Mouse (Mus musculus) frontal cortex, postnatal 36 days (tissue): ENCODE data around the gene Rapgef5.

ENCODE experiments used
- DNase-seq, 2 experiments: peaks; one replicate each; pipeline ENCODE4 v3.0.0; 2022; ENCODE audit warnings: low spot score in 2 of 2

Rapgef5 gene

DNA sequence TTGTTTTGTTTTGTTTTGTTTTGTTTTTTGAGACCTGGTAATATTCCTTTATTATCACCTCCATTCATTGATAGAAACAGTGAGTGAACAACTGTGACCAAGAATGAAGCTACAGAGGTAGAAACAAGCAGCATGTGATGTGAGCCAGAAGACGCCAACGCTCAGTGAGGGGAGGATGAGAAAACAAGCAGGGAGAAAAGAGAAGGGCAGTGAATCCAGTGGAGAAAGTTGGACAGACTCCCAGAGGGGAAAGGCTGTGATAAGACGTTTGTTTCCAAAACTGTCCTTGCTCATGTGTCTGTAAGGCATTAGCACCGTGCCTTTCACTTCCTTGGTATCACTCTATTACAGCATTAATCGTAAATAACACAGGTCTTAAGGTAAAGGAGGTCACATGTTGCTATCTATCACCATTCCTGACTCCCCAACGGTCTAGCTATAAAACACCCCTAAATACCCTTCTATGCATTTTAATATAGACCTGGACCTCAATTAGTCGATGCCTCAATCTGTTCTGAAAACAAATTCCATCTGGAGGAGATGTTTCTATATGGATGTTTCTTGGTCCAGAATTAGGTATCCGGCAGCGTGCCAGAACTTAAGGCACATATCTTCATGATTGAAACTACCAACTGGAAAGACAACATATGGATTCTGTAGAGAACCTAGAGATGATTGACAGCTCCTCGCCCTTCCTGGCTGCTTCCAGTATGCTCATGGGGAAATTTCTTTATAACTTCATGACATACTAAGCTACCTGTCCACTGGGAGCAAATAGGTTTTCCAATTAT, 153.5 kb downstream of the Rapgef5 start:
- peak in 1 of 2 experiments; percentile 57 for DNase-seq

DNA sequence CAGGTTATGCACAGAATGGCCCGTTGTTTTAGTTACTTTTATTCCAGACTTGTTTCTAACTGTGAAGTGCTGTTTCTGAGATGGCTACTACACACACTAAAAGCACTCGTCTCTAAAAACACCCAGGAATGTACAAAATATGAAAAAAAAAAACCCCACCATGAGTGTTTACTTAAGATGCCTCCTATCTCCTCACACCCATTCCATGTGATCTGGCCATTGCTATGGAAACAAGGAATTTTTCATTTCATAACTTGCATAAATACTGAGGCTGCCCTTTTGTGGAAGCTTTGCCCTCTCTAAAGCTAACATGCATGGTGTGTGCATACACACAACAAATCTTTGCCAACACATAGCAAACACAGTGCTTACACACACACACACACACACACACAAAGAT, 156.9 kb downstream of the Rapgef5 start:
- no peak for DNase-seq

DNA sequence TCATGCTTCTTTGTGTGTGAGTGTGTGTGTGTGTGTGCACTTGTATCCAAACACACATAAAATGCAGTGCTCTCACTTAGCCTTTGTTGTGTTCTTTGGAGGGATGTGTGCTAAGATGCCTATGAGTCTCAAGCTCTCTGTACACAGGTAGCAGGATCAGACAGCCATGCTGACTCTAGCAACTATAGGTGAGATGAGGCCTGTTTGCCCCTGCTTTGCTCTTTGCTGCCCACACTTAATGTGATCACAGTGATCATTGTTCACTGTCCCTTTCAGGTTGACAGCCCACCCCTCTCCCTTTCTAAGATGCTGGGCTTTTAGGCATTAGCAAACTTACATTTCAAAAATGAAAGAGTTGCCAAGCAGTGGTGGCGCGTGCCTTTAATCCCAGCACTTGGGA, 158.2 kb downstream of the Rapgef5 start:
- no peak for DNase-seq

DNA sequence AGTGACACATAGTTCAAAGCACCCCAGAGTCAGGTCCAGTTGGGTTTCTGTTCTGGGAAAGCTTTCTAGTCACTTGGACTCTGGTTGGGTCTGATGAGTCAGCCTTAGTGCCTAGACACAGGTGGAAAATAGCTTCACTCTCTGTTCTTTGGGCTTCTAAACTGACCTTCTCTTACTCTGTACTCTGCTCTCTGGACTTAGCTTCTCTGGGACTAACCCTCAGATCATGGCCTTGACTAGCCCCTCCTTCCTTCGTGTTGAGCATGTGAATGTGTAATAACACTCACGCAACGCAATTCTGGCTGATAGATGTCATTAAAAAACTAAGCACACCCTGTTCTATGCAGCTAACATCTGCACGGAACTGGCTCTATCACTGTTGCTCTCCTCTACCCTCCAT, 160.0 kb downstream of the Rapgef5 start:
- DNase-seq, result no peak

DNA sequence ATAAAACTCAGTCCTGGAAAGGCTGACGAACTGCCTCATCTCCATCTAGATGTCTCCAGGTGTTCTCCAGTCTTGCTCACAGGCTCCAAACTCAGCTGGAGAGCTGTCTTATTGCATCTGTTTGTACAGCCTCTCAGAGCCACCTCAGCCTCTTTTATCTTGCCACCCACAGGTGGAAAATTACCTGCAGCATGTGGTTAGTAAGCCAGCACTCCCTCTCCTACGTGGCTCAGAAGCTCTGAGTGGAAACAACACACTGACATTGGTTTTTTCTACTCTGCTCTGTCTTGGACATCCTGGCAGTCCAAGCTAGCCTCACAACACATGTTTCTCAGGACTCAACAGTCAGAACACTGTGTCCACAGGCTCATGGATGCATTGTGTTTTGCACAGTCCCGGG, 162.6 kb downstream of the Rapgef5 start:
- DNase-seq, result no peak

DNA sequence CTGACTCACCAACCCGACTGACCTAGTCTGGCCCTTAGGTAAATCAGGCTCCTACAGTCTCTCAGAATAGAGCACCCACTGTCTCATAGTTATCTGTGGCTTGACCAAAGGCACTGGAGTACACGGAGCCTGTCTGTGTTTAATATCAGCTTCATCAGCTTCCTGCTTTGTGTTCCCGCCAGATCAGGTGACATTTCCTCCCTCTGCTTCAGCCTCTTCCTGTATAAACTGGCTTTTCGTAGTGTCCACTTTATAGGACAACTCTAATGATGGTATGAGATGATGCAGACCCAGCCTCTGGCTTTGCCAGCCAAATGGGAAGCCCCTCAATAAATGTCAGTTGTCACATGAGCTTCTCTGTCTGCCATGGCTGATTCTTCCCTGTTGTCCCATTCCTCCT, 163.5 kb downstream of the Rapgef5 start:
- no peak for DNase-seq

DNA sequence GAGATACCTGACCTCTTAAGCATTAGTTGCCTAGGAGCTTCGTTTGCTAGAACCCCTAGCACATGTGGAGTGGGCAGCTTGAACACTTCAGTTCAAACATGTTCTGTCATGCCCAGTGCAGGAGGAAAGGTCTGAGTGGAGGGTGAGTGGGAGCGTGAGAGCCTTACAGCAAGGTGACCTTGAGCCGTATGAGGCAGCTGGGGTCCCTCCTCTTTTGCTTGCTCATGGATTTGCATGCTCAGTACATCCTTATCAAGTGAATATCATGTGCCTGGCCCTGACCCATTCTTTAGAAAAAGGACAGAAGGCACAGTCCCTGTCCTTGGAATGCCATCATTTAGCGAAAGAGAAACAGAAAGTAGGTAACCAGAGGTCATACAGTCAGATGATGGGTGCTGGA, 165.0 kb downstream of the Rapgef5 start:
- no peak for DNase-seq

DNA sequence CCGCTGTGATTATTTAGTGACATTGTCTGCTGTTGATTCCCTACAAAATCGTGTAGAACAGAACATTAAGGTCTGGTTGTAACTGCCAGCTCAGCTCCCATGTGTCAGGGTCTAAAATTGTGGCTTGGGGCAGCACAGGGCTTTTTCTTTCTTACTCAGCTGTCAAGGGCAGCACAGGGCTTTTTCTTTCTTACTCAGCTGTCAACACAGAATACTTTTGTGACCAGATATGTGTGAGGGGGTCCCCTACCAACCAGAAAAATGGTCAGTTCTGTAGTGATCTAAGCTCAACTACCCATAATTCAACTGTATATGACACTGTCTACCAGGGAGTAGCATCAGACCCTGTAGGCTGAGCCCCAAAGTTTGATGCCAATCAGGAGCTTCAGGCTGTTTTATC, 167.1 kb downstream of the Rapgef5 start:
- DNase-seq, result no peak

DNA sequence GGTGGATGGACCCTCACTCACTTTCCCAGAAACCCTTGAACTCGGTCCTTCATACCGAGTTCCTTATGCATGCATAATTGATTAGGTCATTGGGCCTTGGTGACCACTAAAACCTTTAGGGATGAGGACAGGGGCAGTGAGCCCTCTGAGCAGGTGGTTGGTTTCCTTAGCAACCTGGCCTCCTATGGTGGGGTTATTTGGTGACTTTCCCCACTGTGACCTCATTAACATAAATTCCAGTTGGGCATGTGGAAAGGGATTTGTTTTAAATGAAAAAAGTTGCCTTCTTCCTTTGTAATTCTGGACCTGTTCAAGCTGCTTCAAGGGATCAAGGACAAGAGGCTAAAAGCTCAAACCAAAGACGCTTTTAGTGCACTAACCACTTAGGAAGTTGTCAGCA, 167.7 kb downstream of the Rapgef5 start:
- DNase-seq, result no peak

DNA sequence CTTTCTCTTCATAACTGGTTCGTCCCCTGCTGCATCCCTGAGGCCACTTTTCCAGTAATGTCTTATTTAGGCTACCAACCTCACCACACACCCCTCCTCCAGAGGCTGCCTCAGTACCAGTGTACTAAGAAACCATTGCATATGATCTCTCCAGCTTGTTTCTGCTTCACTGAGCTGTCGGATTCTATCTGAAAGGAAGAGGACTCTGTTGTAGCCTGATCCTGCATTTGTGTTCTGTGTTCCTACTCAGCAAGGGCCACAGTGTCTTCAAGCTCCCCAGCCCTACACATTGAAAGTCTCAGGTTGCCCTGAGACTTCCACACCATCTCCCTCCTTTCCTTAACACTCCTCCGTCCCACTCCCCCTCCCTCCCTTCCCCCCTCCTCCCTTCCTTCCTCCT, 168.5 kb downstream of the Rapgef5 start:
- DNase-seq, result no peak

DNA sequence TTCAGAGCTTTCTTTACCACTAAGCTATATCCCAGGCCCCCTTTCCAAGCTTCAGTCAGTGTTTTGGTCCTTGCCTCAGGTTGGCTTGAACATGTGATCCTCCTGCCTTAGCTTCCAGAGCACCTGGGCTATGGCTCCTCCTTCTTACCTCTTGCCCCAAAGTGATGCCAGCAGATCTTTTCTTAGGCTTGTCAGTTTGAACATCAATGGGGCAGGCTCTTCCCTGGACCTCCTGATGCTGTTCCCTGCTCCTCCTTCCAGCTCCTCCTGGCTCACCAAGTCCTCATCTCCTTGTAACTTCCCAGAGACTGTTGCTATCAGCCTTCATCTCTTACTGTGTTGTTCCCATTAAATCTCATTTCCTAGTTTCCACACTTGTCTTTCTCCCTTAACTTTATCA, 169.1 kb downstream of the Rapgef5 start:
- no peak for DNase-seq

DNA sequence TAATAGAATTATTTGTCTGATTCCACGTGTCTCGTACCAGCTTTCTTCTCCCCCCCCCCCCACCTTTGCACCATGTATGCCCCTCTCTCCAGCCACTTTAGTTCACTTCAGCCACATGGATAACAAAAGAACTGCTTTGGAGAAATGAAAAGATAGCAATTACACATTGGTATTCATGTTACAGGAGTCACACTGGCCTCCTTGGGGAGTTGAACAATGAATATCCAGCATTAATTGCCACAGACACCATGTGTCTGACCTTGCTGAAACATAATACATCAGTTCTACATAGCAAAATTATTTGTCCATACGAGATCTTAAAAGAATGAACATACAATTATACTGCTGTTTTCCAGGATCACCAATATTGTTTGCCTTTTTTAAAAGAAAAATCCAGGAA, 170.5 kb downstream of the Rapgef5 start:
- DNase-seq, result no peak

DNA sequence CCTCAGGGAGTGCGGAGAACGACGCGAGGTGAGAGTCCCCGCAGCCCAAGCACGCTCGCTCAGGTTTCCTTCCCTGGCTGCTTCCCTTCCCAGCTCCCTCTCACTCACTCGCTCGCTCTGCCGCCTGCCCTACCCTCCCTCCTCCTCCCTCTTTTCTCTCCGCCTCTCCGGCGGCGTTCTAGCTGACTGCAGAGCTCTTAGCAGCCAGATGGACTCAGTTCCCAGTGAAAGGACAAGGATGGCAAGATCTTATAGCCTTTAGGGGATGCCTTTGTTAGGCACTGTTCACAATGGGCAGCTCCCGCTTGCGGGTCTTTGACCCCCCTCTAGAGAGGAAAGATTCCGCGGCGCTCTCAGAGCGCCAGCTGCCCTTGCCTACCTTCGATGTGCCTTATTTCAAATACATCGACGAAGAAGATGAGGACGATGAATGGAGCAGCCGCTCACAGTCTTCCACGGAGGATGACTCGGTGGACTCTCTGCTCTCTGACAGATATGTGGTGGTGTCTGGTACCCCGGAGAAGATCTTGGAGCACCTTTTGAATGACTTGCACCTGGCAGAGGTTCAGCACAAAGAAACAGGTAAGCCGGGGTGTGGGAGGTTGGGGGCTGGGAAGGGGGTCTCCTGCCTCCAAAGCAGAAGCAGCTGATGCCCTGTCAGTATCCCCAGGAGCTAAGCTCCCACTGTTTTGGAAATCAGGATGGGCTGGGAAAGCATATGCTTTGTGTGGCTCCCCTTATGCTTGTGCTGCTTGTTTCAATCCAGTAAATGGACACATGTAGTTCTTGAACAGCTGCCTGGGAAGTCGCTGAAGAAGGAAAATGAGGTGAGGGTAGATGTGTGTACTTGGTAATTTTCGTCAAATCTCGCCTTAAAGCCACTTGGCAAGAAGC, 172.6 kb downstream of the Rapgef5 start:
- peak; percentile 70 to 76 for DNase-seq

DNA sequence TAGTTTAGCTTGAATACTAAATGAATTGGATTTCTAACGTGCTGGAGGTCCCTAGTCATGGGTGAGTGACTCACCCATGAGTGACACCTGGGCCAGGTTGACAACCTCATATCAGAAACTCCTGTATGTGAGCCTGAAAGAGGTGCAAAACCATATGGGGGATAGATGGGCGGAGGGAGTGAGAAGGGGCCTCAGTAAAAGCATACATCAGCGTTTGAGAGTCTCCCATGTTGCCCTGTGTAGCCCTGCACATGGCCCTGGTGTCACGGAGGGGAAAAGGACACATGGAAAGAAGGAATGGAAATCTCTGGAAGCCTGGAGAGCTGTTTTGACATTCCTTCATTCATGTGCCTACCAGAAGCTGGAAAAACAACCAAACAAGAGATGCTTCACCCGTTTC, 175.1 kb downstream of the Rapgef5 start:
- no peak for DNase-seq

DNA sequence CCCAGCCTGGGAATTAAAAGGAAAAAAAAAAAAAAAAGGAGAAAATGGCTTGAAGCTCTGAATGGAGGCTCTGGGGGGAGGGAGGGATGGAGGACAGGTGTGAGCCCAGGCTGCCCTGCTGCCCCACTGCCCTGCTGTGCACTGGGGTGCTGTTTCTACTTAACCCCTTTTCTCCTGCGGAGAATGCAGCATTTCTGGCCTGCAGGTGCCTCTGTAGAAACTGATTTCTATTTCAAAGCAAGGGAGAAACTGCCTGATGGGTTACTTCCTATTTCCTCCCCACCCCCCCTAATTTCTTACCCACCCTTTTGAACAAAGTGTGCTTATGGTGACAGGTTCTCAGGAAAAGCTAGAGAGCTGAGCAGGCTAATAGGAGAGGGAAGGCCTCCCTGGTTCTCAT, 176.5 kb downstream of the Rapgef5 start:
- no peak for DNase-seq

DNA sequence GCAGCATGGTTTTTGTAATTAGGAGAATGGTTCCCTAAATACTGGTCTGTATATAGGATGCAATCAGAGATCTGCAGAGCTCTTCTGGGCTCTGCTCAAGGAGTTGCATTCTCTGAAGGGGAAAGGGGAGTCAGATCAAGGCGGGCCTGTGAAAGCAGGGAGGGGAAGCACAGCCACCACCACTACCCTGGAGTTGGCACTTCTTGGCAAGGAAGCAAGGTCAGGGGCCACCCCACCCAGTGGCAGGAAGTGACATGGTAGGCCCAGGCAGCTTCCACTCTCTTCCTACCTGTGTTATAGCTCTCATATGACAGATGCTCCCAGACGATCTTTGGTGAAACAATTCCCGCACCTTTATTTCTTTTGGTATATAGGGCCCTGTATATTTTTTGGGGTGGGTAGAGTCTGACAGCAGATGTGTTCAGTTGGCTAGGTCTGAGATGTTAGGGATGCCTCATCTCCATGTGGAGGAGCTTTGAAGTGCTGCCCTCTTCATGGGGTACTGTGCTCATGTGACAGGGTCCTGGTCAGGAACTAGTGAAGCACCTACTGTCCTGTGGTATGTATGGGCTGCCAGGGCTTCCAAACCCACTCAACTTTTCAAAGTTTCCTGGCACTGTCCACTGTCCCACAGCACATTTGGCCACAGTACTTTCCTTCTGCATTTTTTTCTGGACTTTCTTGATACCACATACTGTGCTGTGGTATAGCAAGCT, 183.8 kb downstream of the Rapgef5 start:
- DNase-seq, result no peak

DNA sequence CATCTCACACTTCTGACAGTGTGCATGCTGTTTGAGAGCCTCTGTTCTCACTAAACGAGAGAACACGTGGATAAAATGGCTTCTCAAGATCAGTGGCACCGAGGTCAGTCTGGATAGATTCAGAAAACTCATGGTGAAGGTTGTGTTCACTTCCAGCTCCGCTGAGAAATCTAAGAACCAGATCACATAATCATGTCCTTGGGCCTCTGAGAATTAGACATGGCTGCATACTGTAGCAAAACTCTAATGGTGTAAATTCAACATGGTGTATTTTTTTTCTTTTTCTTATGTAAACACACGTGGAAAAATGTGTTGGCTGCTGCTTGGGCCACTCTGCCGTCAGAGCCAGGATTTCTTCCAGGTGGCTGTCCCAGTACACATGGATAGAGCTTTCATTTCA, 184.6 kb downstream of the Rapgef5 start:
- DNase-seq, result no peak

DNA sequence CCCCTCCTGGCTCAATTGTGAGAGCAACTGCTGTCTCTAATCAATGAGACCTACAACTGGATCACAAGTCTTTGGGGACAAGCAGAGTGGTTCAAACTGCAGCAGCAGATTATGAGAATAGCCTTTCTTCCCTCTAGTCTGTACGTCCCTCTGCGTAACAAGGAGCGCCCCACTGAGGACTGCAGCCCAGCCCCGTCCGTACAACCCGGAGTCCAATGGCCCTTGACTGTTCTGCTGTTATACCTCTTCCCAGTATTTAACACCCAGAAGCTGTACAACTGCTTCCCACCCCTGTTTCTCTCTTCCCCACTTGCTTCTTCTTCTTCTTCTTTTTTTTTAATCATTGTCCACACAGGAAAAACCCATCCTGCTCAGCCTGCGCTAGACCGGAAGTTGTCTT, 186.0 kb downstream of the Rapgef5 start:
- no peak for DNase-seq

DNA sequence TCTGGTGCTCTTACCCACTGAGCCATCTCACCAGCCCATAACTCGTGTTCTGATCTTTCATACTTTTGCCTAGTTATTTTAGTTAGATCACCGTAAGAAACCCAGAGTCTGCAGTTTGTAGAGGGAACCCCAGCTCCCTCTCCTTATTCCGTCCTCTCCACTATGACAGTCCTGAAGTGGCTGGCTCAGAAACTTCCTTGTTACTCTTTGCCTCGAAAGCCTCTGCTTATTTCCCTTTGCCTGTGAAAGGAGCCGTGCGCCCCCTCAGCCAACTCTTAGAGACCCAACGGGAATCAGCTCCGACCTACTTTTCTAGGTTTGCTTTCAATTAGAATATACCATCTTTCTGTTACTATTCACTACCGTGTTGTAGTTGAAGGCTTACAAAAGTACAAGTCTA, 186.6 kb downstream of the Rapgef5 start:
- DNase-seq, result no peak

DNA sequence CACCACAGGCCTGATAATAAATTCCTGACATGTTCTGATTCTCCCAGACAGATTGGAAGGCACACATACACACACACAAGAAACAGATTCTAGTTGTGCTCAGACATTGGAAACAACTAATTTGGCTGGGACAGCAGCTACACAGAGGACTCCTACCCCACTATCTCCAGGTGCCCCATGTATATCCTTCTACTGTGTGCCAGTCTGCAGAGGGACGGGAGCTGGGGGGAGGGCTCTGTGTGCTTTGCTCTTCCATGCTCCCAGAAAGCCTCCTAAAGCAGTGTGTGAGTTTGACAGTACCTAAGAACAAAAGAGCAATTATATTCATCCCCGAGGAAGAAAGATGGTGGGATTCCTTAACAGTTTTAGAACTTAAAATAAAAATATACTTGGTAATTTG, 187.1 kb downstream of the Rapgef5 start:
- DNase-seq, result no peak

DNA sequence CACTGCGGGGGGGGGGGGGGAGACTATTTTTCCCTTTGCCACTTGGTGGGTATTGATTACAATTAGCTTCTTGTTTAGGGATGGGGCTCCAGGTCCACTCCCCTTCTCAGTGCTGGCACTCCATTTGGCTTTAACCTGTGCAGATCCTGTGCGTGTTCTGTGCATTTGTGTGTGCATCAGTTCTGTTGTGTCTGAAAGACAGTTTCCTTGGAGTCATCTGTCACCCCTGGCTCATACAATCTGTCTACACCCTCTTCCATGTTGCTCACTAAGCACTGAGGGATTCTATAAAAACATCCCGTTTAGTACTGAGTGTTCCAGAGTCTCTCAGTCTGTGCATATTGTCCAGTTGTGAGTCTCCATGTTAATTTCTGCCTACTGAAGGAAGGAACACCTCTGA, 189.0 kb downstream of the Rapgef5 start:
- no peak for DNase-seq

DNA sequence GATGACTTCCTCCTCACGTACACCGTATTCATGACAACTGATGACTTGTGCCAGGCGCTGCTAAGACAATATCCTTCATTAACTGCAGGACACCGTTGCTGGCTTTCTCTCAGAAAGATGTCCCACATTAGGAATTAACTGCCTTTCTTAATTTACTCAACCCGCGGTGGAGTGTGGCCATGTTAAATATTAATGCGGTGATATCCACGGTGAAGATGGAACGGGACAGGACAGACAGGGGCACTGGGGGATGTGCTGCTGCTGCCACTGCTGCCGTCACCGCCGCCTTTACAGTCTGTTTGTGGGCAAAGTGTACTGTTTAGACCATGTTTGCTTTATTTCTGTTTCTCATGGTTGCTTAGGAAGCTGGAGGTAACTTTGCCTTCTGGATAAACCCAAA, 193.0 kb downstream of the Rapgef5 start:
- no peak for DNase-seq

DNA sequence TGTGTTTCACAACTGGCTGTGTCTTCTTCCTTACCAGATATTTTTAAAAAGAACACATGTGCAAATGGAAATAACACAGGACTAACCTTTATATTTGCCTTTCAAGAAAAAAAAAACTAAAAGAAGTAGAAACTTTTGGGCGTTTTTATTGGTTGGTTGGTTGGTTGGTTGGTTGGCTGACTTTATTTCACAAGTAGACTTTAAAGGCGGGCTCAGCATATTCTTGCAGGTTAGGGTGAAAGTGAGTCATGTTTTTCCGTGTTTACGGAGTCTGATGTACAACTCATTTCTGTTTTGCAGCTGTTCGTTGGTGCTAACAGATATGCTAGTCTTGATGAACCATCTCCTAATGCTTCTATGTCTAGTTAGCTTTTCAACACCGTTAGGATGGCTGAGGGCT, 196.2 kb downstream of the Rapgef5 start:
- no peak for DNase-seq
